Mouse (Mus musculus) kidney, postnatal 10 days (tissue): ENCODE data around the gene Gria1.
A peak's percentile ranks its signal among the peaks of the same experiment; 100 is the strongest.

Source experiments
- DNase-seq: peaks from one replicate; pipeline ENCODE4 v3.0.0; 2021; ENCODE audit warnings: mixed read lengths

Gene Gria1

DNA sequence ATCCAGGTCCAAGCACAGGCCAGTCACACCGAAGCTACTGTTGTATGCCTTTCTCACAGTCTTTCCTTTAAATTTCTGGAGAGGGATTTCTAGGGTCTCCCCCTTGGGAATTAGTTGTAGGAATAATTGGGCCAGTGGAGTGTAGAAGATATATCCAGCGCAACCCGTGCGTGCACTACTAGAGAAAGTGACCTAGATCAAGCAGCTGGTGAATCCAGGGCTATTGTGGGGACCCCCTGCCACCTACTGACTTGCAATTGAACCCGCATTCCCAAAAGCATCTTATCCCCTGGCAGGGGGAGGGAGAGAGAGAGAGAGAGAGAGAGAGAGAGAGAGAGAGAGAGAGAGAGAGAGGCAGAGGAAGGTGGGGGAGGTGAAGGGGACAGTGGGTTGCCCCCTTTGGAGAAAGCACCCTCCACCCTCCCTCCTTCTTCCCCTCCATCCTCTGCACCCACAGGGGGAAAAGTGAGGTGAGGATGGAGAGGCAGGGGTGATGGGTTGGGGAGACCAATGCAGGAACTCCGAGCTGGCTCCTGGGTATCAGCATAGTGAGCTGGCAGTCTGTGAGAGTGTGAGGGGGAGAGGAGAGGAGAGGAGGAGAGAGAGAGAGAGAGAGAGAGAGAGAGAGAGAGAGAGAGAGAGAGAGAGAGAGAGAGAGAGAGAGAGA, at the start of gene Gria1:
Gene Gria1 (plus strand): TSS at position 364 of the 667 bp plus-strand sequence.
- no peak for DNase-seq

DNA sequence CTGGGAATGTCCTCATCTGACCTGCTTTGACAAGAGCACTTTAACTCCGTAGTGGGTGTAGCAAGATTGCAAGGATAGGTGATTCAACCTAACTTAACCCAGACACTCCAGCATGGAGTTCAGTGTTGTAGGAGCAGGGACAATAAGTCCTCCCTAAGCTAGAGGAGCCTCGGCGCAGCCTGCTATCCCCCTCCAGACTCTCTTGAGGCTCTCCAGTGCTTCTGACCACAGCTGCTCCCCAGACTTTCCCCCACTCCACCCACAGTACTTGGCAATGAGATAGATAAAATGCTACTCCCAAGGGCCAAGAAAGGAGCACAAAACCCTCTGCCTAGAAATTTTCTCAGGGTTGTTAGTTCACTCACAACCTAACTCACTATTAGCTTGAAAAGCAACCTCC, 49.4 kb upstream of the Gria1 start:
- DNase-seq, result no peak

GRCm38 (mm10) chr11:56972814-56973213, 38.4 kb upstream of the Gria1 start:
- DNase-seq, result no peak

- DNase-seq, result no peak
Observed at GRCm38 (mm10) chr11:56984321-56985000, 26.7 kb upstream of the Gria1 start.

DNA sequence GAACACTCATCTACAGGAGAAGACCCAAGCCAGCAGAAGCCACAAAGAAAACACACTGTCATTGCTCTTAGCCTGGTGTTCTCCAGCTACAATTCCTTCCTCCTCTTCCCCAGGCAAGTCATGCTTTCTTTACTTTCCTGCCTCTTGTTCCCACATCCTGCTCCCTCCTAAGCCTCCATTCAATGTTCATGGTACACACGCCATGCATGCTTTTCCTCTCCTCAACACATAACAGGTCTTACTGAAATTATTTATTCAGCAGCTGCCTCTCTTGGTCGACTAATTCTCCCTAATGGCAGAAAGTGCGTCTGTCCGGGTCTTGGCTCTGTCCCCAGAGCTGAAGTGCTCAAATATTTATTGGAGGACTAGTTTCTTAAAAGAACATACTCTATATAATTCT, 25.7 kb upstream of the Gria1 start:
- no peak for DNase-seq

DNA sequence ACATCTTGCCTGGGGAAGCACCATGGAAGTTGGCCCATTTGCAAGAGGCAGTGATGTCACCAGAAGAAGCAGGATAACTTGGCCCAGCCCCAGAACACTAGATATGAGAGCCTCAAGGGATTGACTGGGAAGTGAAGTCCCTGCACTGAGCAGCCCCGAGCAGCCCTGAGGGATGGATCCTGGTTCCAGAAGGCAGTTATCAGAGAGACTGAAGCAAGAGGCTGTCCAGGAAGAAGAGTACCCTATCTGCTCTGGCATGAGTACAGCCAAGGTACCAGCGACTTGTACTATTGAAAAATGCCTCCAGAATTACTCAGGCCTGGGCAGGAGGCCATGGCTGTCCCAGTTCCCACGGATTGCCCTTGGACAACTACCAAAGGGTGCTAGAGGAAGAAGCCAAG, 11.6 kb upstream of the Gria1 start:
- peak; percentile 45 for DNase-seq

DNA sequence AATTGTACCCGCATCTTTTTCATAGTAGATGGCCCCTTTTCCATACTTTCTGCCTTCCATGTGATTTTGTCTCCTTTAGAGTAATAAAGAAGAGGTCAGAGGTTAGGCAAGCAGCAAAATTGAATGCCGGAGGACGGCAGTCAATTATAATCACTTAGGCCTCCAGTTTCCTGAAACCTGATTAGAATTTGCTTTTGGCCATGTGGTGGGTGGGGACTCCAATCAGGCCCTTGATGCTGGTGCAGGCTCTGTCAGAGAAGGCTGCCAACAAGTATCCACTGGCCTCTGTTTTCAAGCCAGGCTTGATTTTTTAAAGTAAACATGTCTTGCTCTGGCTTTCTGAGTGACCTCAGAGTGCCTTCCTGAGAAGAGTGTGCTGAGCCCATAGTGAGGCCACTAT, 6.6 kb upstream of the Gria1 start:
- DNase-seq, result no peak

- DNase-seq, result no peak
Observed at GRCm38 (mm10) chr11:57005341-57005740, 5.8 kb upstream of the Gria1 start.

DNA sequence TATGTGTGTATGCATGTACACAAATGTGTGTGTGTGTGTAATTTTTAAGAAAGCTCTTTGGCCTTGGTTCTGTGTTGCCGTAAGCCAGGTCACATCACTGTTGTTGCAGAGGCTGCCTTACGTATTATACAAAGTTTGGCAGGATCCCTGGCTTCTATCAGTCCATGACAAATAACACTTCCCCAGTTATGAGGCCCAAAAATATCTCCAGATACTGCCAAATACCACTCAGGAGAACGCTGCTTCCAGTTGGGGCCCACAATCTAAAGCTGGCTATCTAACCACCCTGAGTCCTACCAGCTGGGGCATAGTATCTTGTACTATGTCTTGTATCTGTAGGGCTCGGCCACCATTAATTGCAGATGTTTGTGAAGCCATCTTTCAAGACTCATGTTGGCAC, 3.4 kb upstream of the Gria1 start:
- no peak for DNase-seq

GRCm38 (mm10) chr11:57010611-57011010, 576 bp upstream of the Gria1 start:
- no peak for DNase-seq

- peak; percentile 46 for DNase-seq
Observed at GRCm38 (mm10) chr11:57011691-57012039, 478 bp downstream of the Gria1 start.

DNA sequence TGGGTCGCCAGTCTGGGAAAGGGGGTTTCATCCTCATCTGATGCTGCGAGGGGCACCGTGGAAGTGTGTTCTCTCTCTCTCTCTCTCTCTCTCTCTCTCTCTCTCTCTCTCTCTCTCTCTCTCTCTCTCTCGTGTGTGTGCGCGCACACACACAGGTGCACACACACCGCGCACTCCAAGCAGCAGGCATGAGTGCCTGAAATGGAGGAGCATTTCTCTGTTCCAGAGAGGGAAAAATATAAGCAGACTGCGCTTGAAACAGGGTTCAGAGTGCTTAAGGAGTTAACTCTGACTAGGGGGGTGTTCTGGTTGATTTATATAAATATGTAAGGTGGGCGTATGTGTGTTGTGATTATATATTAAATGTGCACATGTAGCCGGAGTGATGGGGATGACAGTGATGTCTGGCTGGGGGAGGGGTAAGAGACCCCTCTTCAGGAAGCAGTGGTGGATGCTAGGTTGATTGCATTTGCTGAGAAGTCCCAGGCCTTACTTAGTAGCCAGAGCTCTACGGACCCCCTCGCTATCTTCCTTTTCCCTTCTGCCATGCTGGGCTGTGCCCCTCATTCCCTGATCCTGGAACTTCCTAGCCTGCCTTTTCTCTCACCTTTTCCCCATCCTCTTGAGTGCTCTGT, 1.2 kb downstream of the Gria1 start:
- DNase-seq, result no peak

DNA sequence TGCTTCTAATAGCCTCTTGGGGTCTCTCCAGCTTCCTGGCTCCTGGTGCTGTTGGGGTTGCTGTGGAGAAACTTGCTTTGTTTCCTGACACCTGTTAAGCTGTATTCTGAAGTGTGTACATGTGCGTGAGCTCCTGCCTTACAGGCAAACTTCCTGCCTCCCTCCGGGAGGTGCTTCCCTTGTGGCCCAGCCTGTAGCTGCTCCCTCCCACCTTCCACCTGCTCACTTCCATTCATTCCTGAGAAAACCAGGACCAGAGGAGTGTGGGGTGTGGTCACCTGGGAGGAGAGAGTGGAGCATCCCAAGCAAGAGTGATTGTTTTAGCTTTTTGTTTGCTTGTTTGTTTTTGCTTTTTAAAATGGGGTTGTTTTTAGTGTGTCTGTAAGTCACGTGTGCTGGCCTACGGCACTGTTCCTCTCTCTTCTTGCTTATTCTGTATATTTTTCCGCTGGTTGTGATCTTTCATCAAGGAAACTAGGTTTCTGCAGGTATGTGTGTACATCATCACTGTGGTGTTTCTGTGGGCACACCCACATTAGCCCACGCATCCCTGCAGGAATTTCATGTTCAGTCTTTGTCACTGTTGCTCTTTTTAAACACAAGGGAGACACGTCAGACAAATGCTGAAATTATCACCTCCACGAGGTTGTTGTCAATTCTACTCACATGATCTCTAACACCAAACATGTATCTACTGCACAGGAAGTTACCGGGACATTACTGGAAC, 2.4 kb downstream of the Gria1 start:
- no peak for DNase-seq

DNA sequence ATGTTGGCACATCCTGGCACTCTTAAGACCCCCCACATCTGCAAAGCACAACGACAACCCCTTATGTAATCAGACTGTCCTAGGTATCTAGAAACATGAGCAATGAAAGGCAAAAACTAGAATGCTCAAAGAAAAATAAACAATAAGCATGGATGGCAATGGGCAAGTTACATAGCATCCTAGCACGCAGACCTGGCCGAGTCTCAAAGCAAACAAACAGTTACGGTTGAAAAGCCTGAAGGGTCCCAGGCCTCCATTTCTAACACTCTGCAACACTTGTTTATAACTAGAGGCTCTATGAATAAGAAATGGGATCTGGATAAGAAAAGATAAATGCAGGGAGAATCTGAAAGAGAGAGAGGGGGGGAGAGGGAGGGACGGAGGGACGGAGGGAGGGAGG, 3.2 kb downstream of the Gria1 start:
- no peak for DNase-seq

DNA sequence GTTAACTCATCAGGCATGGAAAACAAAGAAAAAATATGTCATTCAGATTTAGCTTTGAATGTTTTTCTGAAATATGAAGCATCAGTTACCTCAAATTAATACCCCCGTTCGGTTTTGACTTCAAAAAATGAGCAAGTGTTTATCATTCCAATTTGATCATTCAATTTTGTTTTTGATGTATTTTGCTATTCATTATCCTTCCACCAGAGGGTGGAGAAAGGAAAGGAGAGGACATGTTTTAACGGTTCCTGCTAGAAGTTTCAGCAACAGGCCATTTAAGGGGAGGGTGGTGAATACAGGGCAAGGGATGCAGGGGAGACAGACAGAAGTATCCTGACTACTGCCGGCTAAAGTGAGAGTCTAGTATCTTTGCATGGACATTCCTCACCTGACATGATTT, 7.3 kb downstream of the Gria1 start:
- DNase-seq, result no peak

DNA sequence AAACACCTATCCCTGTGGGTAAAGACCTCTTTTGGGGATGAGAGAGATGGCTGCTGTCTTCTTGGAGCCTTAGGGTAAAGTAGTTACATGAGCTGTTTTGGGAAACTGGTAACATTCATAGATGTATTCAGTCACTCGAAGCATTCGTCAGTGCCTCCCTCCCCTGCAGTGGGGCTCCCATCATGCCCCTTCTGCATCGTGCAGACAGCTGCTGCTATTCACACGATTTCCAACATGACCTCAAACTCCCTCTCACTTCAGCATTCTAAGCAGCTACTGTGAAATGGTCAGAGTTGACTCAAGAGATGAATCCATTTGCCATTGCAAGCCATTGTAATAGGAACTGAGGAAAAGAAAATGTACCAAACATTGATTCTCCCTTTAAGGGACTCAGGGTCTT, 11.2 kb downstream of the Gria1 start:
- no peak for DNase-seq

- DNase-seq, result no peak
Observed at GRCm38 (mm10) chr11:57030448-57030847, 19.3 kb downstream of the Gria1 start.

DNA sequence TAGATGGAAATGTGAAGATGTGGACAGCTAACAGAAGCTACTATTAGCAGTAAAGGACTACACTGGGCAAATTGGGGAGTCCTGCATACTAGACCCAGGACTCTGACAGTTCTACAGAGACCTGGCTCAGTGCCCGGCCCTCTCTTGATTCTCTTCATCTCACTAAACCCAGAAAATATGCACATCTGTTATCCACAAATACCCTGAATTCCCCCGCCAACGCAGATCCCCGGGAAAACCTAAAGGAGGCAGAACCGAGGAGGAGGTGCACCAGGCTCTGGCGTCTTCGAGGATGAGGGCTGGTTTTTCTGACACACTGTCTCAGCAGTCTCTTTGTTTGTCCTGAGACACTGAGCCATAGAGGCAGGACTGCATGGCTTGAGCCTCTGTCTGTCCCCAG, 27.6 kb downstream of the Gria1 start:
- peak; percentile 41 for DNase-seq

GRCm38 (mm10) chr11:57039306-57039705, 28.1 kb downstream of the Gria1 start:
- no peak for DNase-seq

- no peak for DNase-seq
Observed at GRCm38 (mm10) chr11:57042057-57042456, 30.9 kb downstream of the Gria1 start.

- no peak for DNase-seq
Observed at GRCm38 (mm10) chr11:57044146-57044545, 33.0 kb downstream of the Gria1 start.

GRCm38 (mm10) chr11:57051666-57052562, 40.7 kb downstream of the Gria1 start:
- peak; percentile 74 for DNase-seq

DNA sequence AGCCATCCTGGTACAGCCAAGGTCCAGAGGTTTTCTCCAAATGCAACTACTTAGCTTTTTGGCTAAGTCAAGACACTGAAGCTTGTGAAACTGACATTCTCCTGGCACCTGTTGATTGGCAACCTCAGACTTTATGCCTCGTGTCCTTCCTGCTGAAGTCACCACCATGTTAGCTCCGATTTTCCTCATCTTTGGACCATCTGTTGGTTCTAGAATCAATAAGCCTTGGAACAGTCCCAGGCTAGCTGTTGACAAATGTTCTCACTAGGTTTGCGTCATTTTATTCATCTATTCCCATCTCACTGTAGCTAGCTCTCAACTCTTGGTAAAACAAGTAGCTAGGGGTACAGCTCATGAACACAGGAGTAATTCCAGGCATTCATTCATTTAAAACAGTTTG, 51.3 kb downstream of the Gria1 start:
- DNase-seq, result no peak
